Mouse (Mus musculus): Measurements from ENCODE around the gene Vmn2r50. TPM values are rescaled to one million over a fixed set of nuclear protein-coding genes. Genes with fewer than 3 reads are reported as not detected.
"Not testable (repeated sequence)": the region's sequence is repeated elsewhere in the genome, so short reads cannot be mapped to it uniquely, and the experiment has no call there.

Gene Vmn2r50
- not detected in 2 replicates for polyA plus RNA-seq (2016; fragmentation: Nextera tagmentation; extraction: Ambion mirVana)

- not testable (repeated sequence) for H3K27ac ChIP-seq; H3K9ac ChIP-seq; H3K4me3 ChIP-seq; H3K36me3 ChIP-seq; H3K4me1 ChIP-seq; H3K9me3 ChIP-seq; H3K4me2 ChIP-seq (replicated peaks); ATAC-seq (ENCODE audit: low FRiP score, low read depth); H3K27me3 ChIP-seq (replicated peaks)
These were observed at the start of gene Vmn2r50 for GRCm38 (mm10) chr7:10053196-10053595. Vmn2r50 (minus strand) TSS chr7:10053296.

- H3K27me3 ChIP-seq (replicated peaks); ATAC-seq (ENCODE audit: low FRiP score, low read depth); H3K27ac ChIP-seq: not testable (repeated sequence)
These were observed 60.9 kb downstream of the Vmn2r50 start, which contains the start of gene Vmn2r49 for GRCm38 (mm10) chr7:9992157-9992556. Vmn2r49 (minus strand) TSS chr7:9992257.

More at GRCm38 (mm10) chr7:9992157-9992556, 60.9 kb downstream of the Vmn2r50 start, which contains the start of gene Vmn2r49:
- not testable (repeated sequence) for H3K4me3 ChIP-seq; H3K9ac ChIP-seq; H3K9me3 ChIP-seq; H3K36me3 ChIP-seq; H3K4me2 ChIP-seq (replicated peaks); H3K4me1 ChIP-seq
- WGBS: 100% methylated on average over 1 of the region's 2 CpGs

Other genes with a start within 250 kb of the Vmn2r50 start
- not detected in 2 replicates for gene Vmn2r47, start 212.0 kb downstream of the Vmn2r50 start, polyA plus RNA-seq (2016; fragmentation: Nextera tagmentation; extraction: Ambion mirVana)
- not detected in 2 replicates for gene Vmn2r48, start 99.7 kb downstream of the Vmn2r50 start, polyA plus RNA-seq (2016; fragmentation: Nextera tagmentation; extraction: Ambion mirVana)
- not detected in 2 replicates for gene Vmn2r49, start 61.0 kb downstream of the Vmn2r50 start, polyA plus RNA-seq (2016; fragmentation: Nextera tagmentation; extraction: Ambion mirVana)
- gene Vmn2r51, start 52.4 kb upstream of the Vmn2r50 start, polyA plus RNA-seq (2016; fragmentation: Nextera tagmentation; extraction: Ambion mirVana): not detected in 2 replicates
- gene Vmn2r52, start 123.3 kb upstream of the Vmn2r50 start, polyA plus RNA-seq (2016; fragmentation: Nextera tagmentation; extraction: Ambion mirVana): not detected in 2 replicates
- gene Vmn1r66, start 224.7 kb upstream of the Vmn2r50 start, polyA plus RNA-seq (2016; fragmentation: Nextera tagmentation; extraction: Ambion mirVana): not detected in 2 replicates

Measured in neural tube, embryonic 12.5 days (tissue).